Mouse (Mus musculus) spleen, adult 2 months (tissue): ENCODE data around the gene Mical3. TPM values are rescaled to one million over a fixed set of nuclear protein-coding genes. Genes with fewer than 3 reads are reported as not detected.

Experiments
- DNase-seq, 2 experiments: peaks; one replicate each; pipeline versions ENCODE4 v3.0.0 to v3.0.0-alpha.2; 2012 to 2021; ENCODE audit warnings: low spot score in 2 of 2, low read depth in 1 of 2
- H3K27ac ChIP-seq: fragments of 200-500 bp; 2 replicates; pipeline ENCODE4 v1.5.1; 2012; ENCODE audit warnings: low read length, inconsistent platforms; ENCODE audit not compliant: insufficient read depth
- H3K27me3 ChIP-seq: fragments of 200-500 bp; 2 replicates; pipeline ENCODE4 v1.6.1; 2012; ENCODE audit warnings: mild to moderate bottlenecking, moderate library complexity, low read length, inconsistent platforms; ENCODE audit not compliant: control insufficient read depth, insufficient read depth
- H3K36me3 ChIP-seq: fragments of 200-500 bp; 2 replicates; pipeline ENCODE4 v1.6.1; 2012; ENCODE audit warnings: mild to moderate bottlenecking, low read length, inconsistent platforms; ENCODE audit not compliant: control insufficient read depth, insufficient read depth
- H3K4me1 ChIP-seq: fragments of 200-500 bp; 2 replicates; pipeline ENCODE4 v1.6.1; 2011; ENCODE audit warnings: inconsistent platforms; ENCODE audit not compliant: control insufficient read depth, insufficient read depth, insufficient read length
- H3K4me3 ChIP-seq: fragments of 200-500 bp; 2 replicates; pipeline ENCODE4 v1.5.1; 2011; ENCODE audit warnings: mild to moderate bottlenecking, inconsistent platforms; ENCODE audit not compliant: insufficient read depth, insufficient read length; ENCODE audit errors: extremely low read depth
- CTCF ChIP-seq: fragments of 200-500 bp; IDR thresholded peaks from 2 replicates; pipeline ENCODE4 v1.5.1; 2011; ENCODE audit warnings: mild to moderate bottlenecking, inconsistent platforms; ENCODE audit not compliant: insufficient read depth, insufficient read length, insufficient replicate concordance; ENCODE audit errors: extremely low read depth
- POLR2A ChIP-seq: fragments of 200-500 bp; IDR thresholded peaks from 2 replicates; pipeline ENCODE4 v1.6.1; 2011; ENCODE audit warnings: low read depth, low read length, inconsistent platforms
- WGBS: fragments of 180-500 bp; shearing (Covaris S2); methylation state at CpG from one replicate; pipeline ENCODE4 v1.1.7; 2018; 5-methylcytosine and 5-hydroxymethylcytosine counted together
- polyA plus RNA-seq: library from polyadenylated mRNA; depleted of rRNA; stranded (reverse); fragments of >200 nt; gene quantifications from 2 replicates; pipeline ENCODE4 v1.2.3, GENCODE M21; 2012

Gene Mical3
- polyA plus RNA-seq, 1 experiment: 11.2 TPM

DNA sequence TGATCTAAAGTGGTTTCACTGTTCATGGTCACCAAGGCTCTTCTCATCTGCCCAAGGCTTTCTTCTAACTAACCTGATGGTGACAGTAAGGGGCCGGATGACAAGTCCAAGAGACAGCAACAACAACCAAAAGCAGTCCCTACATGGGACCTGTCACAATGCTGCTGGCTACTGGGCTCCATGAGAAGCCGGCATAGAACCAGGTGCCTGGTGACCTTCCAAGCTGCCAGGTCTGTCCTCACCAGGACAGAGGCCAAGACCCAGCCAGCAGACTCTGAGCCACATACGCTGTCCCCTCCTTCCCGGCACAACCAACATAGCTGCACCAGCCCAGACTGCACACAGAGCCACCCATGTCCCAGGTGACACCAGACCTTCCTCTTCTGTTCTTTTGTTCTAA, 112.7 kb downstream of the Mical3 start:
- no peaks in the 10 kb centered on the region for H3K27me3 ChIP-seq
- H3K36me3 ChIP-seq: peaks cover 6% of the 10 kb centered on the region; the same call in 1 of the 2 replicates
- no peak for DNase-seq
- no peak overlapping the region for H3K27ac ChIP-seq
- TF ChIP-seq CTCF: no peak
- no peak for TF ChIP-seq POLR2A
- H3K4me1 ChIP-seq: peaks cover 6% of the 10 kb centered on the region; the same call in 1 of the 2 replicates
- H3K4me3 ChIP-seq: no peak overlapping the region
- 97% methylated on average over 4 of the region's 4 CpGs for WGBS

- Histone ChIP-seq H3K4me1 (peaks cover 6% of the 10 kb centered on the region; the same call in 1 of the 2 replicates), H3K27ac (no peak overlapping the region; the same call in 1 of the 2 replicates), H3K4me3 (no peak overlapping the region), H3K36me3 (peaks cover 6% of the 10 kb centered on the region; the same call in 1 of the 2 replicates), H3K27me3 (no peaks in the 10 kb centered on the region)
- 70% methylated on average over 12 of the region's 12 CpGs for WGBS
- TF ChIP-seq CTCF: no peak
- no peak for TF ChIP-seq POLR2A
- peak in 1 of 2 experiments; percentile 18 for DNase-seq
Measured at GRCm38 (mm10) chr6:121017436-121018031, 113.3 kb downstream of the Mical3 start.

DNA sequence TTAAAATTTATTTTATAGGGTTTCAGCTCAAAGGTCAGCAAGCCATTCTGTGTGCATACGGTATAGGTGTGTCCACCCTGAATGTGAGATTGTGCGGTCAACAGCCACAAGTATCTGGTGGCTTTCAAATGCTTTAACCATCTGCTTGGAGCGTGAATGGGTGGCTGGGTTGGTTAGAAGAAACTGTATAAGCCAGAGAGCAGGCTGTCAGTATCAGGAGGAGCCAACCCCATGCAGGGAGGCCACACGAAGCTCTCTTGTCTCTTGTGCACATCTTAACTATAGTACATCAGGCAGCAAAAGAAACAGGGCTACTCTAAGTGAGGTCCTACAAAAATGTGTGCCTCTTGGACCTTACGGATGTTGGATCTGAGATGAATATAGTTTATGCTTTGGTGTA, 114.7 kb downstream of the Mical3 start:
- Histone ChIP-seq H3K27ac (no peak overlapping the region), H3K4me3 (no peak overlapping the region), H3K36me3 (peaks cover 5% of the 10 kb centered on the region; the same call in 1 of the 2 replicates), H3K4me1 (peaks cover 6% of the 10 kb centered on the region; the same call in 1 of the 2 replicates), H3K27me3 (no peaks in the 10 kb centered on the region)
- DNase-seq: no peak
- 93% methylated on average over 5 of the region's 5 CpGs for WGBS
- TF ChIP-seq POLR2A (no peak), CTCF (no peak)

GRCm38 (mm10) chr6:121014339-121014738, 116.5 kb downstream of the Mical3 start:
- 79% methylated on average over 11 of the region's 11 CpGs for WGBS
- no peak for DNase-seq
- TF ChIP-seq POLR2A (no peak), CTCF (no peak)
- no peak overlapping the region for H3K4me3 ChIP-seq
- no peaks in the 10 kb centered on the region; the same call in 1 of the 2 replicates for H3K36me3 ChIP-seq
- H3K27me3 ChIP-seq: no peaks in the 10 kb centered on the region
- H3K27ac ChIP-seq: no peak overlapping the region
- H3K4me1 ChIP-seq: peaks cover 6% of the 10 kb centered on the region; the same call in 1 of the 2 replicates

- peak in 1 of 2 experiments; percentile 40 for DNase-seq
- Histone ChIP-seq H3K27me3 (no peaks in the 10 kb centered on the region), H3K4me3 (no peak overlapping the region; the same call in 1 of the 2 replicates), H3K27ac (no peak overlapping the region), H3K36me3 (no peaks in the 10 kb centered on the region; the same call in 1 of the 2 replicates), H3K4me1 (peaks cover 6% of the 10 kb centered on the region; the same call in 1 of the 2 replicates)
- TF ChIP-seq CTCF (peak; percentile 70; the same call in 1 of the 2 replicates), POLR2A (no peak)
- WGBS: 20% methylated on average over 9 of the region's 9 CpGs
Measured at GRCm38 (mm10) chr6:121013750-121014149, 117.0 kb downstream of the Mical3 start.

DNA sequence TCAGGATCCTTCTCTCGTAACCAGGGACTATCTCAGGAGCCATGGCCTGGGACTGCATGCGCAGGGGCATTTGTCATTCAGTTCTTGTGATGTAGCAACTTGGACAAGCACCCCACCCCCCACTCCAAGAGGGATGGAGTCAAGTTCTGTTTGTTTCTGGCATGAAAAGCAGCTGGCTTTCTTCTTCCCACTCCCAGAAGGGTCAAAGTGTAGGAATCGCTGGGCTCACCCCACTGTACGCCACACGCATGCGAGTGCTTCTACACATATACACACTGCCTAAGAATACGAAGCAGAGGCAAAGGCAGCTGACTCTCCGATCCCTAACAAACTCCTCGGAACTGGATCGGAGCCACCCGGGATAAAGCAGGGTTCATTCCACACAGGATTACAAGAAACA, 119.1 kb downstream of the Mical3 start:
- no peak overlapping the region for H3K27ac ChIP-seq
- no peak for TF ChIP-seq POLR2A
- TF ChIP-seq CTCF: no peak
- H3K36me3 ChIP-seq: no peaks in the 10 kb centered on the region; the same call in 1 of the 2 replicates
- DNase-seq: no peak
- 95% methylated on average over 11 of the region's 11 CpGs for WGBS
- no peaks in the 10 kb centered on the region for H3K4me1 ChIP-seq
- no peaks in the 10 kb centered on the region for H3K27me3 ChIP-seq
- H3K4me3 ChIP-seq: no peak overlapping the region

- WGBS: 92% methylated on average over 8 of the region's 8 CpGs
- TF ChIP-seq POLR2A (no peak), CTCF (no peak)
- no peaks in the 10 kb centered on the region for H3K36me3 ChIP-seq
Measured at GRCm38 (mm10) chr6:121009651-121010050, 121.1 kb downstream of the Mical3 start.

More at GRCm38 (mm10) chr6:121009651-121010050, 121.1 kb downstream of the Mical3 start:
- no peak for DNase-seq
- H3K4me3 ChIP-seq: no peak overlapping the region
- no peaks in the 10 kb centered on the region for H3K4me1 ChIP-seq
- no peak overlapping the region for H3K27ac ChIP-seq
- no peaks in the 10 kb centered on the region for H3K27me3 ChIP-seq
